Mouse (Mus musculus) monocyte, adult 2 months (primary cell): ENCODE data around the gene Dcaf6.
"Not testable (repeated sequence)": the region's sequence is repeated elsewhere in the genome, so short reads cannot be mapped to it uniquely, and the experiment has no call there.

Source experiments
- DNase-seq, 2 experiments: peaks; one replicate each; pipeline ENCODE4 v3.0.0; 2022; ENCODE audit warnings: low spot score in 2 of 2, low read depth in 1 of 2

Gene Dcaf6

GRCm38 (mm10) chr1:165426254-165426653 lies 34.0 kb downstream of the Dcaf6 start:
- no peak for DNase-seq

DNA sequence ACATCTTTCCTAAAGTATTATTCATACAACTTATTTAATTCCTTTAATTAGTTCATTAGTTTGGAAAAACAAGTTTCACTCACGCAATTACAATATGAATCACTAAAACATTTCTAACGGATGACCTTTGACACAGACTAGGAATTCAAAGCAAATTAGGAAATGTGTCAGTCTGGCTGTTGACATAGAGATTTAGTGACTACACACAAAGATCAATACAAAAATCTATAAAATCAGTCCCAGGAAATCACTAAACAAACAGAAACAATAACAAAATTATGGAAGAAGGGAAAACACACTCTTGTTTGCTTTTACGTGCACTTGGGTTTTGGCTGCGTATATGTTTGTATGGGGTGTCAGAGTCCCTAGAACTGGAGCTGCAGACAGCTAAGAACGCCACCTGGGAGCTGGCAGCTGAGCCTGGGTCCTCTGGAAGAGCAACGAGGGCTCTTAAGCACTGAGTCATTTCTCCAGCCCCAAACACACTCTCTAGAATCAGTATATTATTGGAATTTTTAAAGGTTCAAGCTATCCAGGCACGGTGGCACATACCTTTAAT lies 38.8 kb downstream of the Dcaf6 start:
- DNase-seq, result no peak

DNA sequence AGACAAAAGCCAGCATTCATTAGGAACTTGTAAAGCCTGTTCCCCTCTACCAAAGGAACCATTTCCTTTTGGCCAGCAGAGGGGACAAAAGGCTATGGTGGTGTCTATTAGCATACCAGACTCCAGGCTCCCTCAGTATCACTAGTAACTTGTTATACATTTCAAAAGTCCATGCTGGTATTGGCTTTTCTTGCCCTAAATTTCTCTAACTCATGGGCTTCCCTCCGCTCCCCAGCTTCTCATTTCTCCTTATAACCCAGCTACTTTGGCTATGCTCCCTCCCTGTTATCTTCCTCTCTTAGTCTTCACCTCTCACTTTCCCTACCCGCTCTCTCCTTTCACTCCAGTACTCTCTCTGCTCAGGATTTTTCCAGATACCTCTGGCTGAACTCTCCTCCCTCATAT lies 63.9 kb downstream of the Dcaf6 start:
- no peak for DNase-seq

DNA sequence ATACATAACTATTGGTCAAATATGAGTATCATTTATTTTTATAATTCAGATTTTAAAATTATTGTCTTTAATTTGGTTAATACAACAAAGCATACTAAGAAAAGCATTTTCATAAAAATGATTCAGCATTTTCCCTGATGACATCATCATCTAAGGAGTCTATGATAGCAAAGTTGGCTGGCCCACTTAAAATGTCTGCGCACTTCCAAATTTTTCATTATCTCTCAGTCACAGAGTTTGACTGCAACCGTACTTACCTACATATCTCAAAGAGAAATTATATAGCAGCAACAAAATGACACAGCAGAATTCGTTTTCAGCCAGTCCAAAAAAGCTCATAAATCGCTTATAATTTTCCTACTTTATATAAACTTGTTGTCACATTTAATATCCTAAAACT lies 64.3 kb downstream of the Dcaf6 start:
- no peak for DNase-seq

- no peak for DNase-seq
Measured at GRCm38 (mm10) chr1:165394836-165395235, 65.4 kb downstream of the Dcaf6 start.

GRCm38 (mm10) chr1:165393033-165393432 lies 67.2 kb downstream of the Dcaf6 start:
- DNase-seq, result no peak

DNA sequence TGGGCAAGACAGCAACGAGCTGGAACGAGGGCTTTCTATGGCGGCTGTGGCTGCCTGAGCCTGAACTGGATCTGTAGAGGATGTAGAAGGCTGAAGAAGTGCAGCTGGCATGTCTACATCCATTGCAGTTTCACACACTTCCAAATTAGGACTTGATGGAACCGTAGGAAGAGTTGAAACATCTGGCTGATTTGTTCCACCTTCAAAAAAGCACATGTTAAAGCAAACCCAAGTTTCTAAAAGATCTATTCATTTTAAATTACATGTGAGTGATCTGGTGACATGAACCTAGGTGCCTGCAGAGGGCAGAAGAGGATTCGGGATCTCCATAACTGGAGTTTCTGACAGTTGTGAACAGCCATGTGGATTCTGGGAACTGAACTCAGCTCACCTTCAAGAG lies 71.6 kb downstream of the Dcaf6 start:
- no peak for DNase-seq

DNA sequence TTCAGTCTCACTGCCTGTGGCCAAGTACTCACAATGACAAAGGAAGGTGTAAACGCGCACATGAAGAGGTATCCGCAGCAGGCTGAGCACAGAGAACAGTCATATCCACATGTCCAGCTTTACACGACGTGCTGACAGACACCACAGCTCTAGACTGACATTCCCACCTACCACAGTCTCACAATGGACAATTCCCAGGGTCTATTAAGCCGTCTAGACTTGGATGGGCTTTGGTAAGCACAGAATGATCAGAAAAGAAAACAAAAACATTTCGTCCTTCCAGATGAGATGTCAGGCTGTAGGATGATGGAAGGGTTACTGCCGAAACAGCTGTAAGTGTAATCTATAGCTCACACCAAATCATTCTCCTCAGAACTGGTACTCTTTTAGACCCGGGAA lies 73.8 kb downstream of the Dcaf6 start:
- DNase-seq, result no peak

GRCm38 (mm10) chr1:165385810-165386524 lies 74.3 kb downstream of the Dcaf6 start:
- no peak for DNase-seq

- no peak for DNase-seq
Measured at GRCm38 (mm10) chr1:165373839-165374238, 86.4 kb downstream of the Dcaf6 start.

GRCm38 (mm10) chr1:165370990-165371389 lies 89.3 kb downstream of the Dcaf6 start:
- DNase-seq, result no peak

- no peak for DNase-seq
Measured at GRCm38 (mm10) chr1:165365057-165365456, 95.2 kb downstream of the Dcaf6 start.

- no peak for DNase-seq
Measured at GRCm38 (mm10) chr1:165363271-165363670, 97.0 kb downstream of the Dcaf6 start.

- DNase-seq, result no peak
Measured at GRCm38 (mm10) chr1:165356347-165356746, 103.9 kb downstream of the Dcaf6 start.

DNA sequence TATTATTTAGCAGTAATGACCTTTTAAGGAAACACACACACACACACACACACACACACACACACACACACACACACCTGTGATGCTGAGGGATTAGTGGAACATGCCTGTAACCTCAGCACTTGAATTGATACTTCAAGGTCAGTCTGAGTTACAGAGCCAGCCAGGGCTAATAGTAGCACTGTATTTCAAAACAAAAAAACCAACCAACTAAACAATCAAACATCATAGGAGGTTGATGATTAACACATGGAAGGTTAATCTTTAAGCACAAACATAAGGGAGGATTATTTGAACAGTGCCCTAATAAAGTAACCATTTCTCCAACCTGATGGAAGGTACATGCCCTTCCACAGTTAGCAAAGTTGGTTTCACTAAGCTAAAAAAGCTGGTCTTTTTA lies 111.6 kb downstream of the Dcaf6 start:
- no peak for DNase-seq

DNA sequence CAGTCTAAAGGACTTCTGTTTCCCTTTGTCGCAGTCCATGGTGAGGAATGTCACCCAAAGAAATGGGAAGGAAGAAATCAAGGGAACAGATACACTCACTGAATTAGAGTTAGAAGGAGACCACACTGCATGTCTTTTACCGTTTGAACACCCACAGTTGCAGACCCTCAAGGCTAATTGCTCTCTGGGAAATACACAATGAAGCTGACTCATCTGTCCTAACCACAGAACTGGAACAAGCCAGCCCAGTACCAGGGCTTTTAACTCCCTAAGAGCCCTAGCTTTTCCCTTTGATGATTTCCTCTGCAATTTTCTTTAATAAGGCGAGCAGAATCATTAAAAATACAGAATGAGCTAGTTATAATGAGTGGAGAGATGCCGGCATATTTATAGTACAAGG lies 115.8 kb downstream of the Dcaf6 start:
- DNase-seq, result no peak

- no peak for DNase-seq
Measured at GRCm38 (mm10) chr1:165342126-165342525, 118.1 kb downstream of the Dcaf6 start.

DNA sequence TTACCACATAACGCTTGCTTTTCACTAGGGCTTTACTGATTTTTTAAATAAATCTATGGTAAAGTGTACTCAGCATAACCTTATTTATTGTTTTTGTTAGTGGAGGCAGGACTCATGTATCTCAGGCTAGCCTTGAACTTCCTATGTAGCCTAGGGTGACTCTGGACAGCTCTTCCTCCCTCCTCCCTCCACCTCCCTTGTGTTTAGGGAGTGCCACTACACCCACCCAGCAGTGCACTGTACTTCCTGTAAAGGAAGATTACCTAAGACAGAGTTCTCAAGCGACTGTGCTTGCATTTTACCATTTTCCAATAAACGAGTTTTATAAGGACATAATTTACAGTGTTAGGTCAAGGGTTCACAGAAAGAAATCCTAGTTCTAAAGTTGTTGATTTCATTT lies 127.5 kb downstream of the Dcaf6 start:
- no peak for DNase-seq

- DNase-seq, result no peak
Measured at GRCm38 (mm10) chr1:165330859-165331258, 129.4 kb downstream of the Dcaf6 start.

- not testable (repeated sequence) for DNase-seq
Measured at GRCm38 (mm10) chr1:165328384-165329289, 131.6 kb downstream of the Dcaf6 start.

- DNase-seq, result no peak
Measured at GRCm38 (mm10) chr1:165327831-165328230, 132.4 kb downstream of the Dcaf6 start.

DNA sequence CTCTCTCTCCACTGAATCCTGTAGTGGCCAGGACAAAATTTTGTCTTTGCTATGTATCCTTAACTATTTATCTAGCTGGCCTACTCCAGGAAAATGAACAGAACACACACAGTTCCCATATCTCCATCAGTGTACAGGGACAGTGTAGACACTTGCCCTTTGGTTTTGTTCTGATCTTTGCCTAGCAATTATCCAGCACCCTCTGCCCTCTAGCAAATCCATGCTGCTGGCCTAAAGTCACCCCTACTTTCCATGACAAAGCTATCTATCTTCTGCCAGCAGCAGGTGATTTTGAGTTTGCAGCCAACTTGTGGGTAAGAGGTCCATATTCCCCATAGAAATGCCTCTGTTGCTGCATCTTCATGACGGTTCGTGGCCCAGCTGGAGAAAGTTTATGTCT lies 132.9 kb downstream of the Dcaf6 start:
- no peak for DNase-seq
